Mouse (Mus musculus) erythroblast, embryonic 14.5 days (primary cell): ENCODE measurements around the gene Gm28891. TPM values are rescaled to one million over a fixed set of nuclear protein-coding genes. Genes with fewer than 3 reads are reported as not detected.
"Not testable (repeated sequence)": the region's sequence is repeated elsewhere in the genome, so short reads cannot be mapped to it uniquely, and the experiment has no call there.

Experiments
- H3K27me3 ChIP-seq: 2 replicates; pipeline ENCODE4 v1.6.1; 2012; ENCODE audit warnings: inconsistent platforms; ENCODE audit not compliant: control insufficient read depth
- H3K36me3 ChIP-seq: 2 replicates; pipeline ENCODE4 v1.6.1; 2012; ENCODE audit warnings: mild to moderate bottlenecking, inconsistent platforms; ENCODE audit not compliant: control insufficient read depth
- H3K4me1 ChIP-seq: 2 replicates; pipeline ENCODE4 v1.6.1; 2012; ENCODE audit warnings: inconsistent platforms; ENCODE audit not compliant: control insufficient read depth
- H3K4me3 ChIP-seq: replicated peaks from 2 replicates; pipeline ENCODE3; 2012; ENCODE audit warnings: moderate library complexity, mild to moderate bottlenecking, inconsistent platforms
- H3K9me3 ChIP-seq: 2 replicates; pipeline ENCODE4 v1.6.1; 2012; ENCODE audit warnings: low read length, inconsistent platforms, mixed read lengths; ENCODE audit not compliant: control insufficient read depth
- polyA plus RNA-seq: library from polyadenylated mRNA; stranded (reverse); fragments of >175 nt; gene quantifications from 2 replicates; pipeline ENCODE4 v1.2.3, GENCODE M21; 2012

Gm28891 gene
- not detected in 2 replicates for polyA plus RNA-seq

DNA sequence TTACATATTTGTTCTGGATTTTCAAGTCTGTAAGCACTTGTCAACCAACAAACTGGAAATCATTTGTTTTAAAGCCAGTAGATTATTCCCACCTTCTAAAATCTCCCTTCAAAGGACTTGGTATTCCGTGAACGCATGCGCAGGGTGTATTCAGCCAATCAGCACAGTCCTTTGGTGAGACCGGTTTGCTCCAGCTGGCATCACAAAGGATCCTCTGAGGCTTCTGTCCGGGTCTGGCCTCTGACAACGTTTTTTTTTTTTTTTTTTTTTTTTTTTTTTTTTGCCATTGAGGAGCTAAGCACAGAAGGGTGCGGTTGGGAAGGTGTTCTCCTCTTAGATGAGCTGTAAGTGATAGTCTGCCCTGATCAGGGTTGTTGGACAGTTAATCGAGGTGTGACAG is at the start of gene Gm28891:
TSS of gene Gm28891 (plus strand) at position 301 of the 400 bp plus-strand sequence.
- not testable (repeated sequence) for H3K9me3 ChIP-seq, H3K36me3 ChIP-seq, H3K27me3 ChIP-seq, H3K4me3 ChIP-seq, H3K4me1 ChIP-seq
